Mouse (Mus musculus) liver, postnatal 0 days (tissue): Measurements from ENCODE around the gene Clip3.

Experiments used
- CTCF ChIP-seq: sonication (generic); IDR thresholded peaks from 2 replicates; pipeline ENCODE4 v1.5.1; 2016; ENCODE audit warnings: antibody characterized with exemption, low read depth
- EP300 ChIP-seq: IDR thresholded peaks from 2 replicates; pipeline ENCODE4 v1.6.1; 2016; ENCODE audit warnings: antibody characterized with exemption, low read depth, mild to moderate bottlenecking

GRCm38 (mm10) chr7:30322865-30323264 is 31.3 kb downstream of the Clip3 start:
- TF ChIP-seq CTCF (no peak), EP300 (no peak)
